Mouse (Mus musculus): Measurements from ENCODE around the gene Gm10310.

- TF ChIP-seq CTCF (IDR thresholded peaks at IDR 0.05; ENCODE audit: low read depth, low read length) (no peak), POLR2A (IDR thresholded peaks at IDR 0.05; ENCODE audit: borderline replicate concordance, low read depth, low read length) (no peak)
These were observed 27.5 kb upstream of the Gm10310 start, which contains the start of gene Olfr820 for GRCm38 (mm10) chr10:130012321-130012720.

All from bone marrow macrophage, adult 2 months (primary cell).